Mouse (Mus musculus): ENCODE measurements around the gene Dpm3.

DNA sequence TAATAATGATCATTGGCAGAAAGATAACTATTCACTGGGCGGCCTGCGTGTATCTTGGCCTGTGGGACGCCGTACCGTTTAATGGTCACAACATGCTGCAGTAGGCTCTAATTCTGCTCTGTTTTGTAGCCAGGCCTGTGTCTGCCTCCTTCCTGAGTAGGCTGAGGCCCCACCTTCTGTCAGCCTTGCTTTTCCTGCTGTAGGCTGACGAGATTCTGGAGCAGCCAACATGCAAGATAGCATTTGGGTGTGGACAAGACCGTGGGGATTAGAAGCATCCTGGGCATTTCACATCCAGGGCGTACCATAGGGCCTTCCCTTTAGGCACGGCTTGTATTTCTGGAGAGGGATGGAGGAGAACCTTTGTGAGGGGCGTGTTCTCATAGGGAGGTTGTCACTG lies 3.3 kb downstream of the Dpm3 start:
- TF ChIP-seq CTCF (conservative IDR thresholded peaks at IDR 0.05; ENCODE audit: insufficient read depth, insufficient read length, low read depth, low read length) (no peak), POLR2A (IDR thresholded peaks at IDR 0.05; ENCODE audit: low read depth, low read length) (no peak)

All from kidney, adult 2 months (tissue).